Mouse (Mus musculus) gastrocnemius, postnatal 4 days (tissue): Measurements from ENCODE around the gene 1110032A03Rik. TPM values are rescaled to one million over a fixed set of nuclear protein-coding genes. Genes with fewer than 3 reads are reported as not detected.

ENCODE experiments used
- DNase-seq, 2 experiments: peaks; one replicate each; pipeline ENCODE4 v3.0.0; 2021 to 2022; ENCODE audit warnings: low spot score in 2 of 2, mixed read lengths in 2 of 2
- total RNA-seq, 2 experiments: library from RNA; stranded (reverse); gene quantifications; 2 replicates each; pipeline ENCODE4 v1.2.3; 2021

The 1110032A03Rik gene
- total RNA-seq, 2 experiments from 2014 or later = 15.9 to 16.9 TPM

DNA sequence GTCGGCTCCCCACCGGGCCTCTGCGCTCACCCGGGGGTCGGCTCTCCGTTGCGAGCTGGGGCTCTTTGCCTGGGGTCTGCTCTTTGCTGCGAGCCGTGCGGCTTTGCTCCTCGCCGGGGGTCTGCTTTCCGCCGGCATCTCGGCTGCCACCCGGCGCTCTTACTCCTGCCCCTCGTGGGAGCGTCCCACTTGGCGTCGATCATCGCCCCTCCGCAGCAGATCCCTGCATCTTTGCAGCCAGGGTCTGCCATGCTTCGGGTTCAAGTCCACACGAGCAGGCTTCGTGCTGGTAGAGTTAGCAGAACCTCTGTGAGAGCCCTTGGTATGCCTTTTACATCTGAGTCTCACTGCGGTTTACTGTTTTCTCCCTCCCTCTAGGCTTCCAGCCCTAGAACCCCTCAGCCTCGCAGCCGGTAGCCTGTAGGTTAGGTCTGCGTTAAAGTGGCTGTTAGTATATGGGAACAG, 374 bp upstream of the 1110032A03Rik start:
- no peak for DNase-seq

DNA sequence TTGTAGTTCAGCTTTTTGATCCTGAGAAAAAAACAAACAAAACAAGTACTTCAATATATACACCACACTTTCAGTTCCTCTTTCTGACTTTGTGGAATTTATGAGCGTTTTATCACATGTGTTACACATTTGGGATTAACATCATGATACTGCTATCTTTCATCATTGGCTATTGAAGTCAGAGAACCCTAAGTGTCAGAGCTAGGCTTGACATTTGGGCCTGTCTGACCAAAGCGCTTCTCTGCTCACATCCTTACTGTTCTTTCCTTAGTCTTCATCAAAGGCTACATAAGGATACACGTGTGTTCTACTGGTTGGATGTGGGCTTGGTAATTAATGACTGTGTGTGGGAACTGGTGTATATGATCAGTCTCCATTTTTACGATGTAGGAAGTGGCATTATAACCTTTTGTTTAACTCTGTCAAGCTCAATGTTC, 1.3 kb downstream of the 1110032A03Rik start:
- DNase-seq = no peak

DNA sequence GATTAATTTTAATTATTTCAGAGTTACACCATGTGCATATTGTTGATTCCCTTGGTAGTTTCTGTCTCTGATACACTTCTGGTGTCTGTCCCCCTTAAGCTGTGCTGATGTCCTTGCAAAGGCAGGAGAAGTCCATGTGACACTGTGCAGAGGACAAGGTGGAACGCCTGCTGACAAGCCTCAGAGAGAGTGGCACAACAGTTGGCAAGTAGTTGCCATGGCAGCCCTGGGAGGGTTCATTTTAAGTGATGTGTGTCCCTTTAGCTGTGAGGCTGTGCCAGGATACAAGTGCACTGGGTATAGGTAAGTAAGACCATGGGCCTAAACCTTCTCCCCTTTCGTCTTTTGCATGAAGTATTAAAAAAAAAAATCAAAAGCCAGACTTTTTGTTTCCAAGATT, 5.3 kb downstream of the 1110032A03Rik start:
- DNase-seq = no peak

- peak; percentile 88 to 96 for DNase-seq
Observed at GRCm38 (mm10) chr9:50768107-50769002, 7.0 kb downstream of the 1110032A03Rik start, which contains the start of gene Fdxacb1. TSS of gene Fdxacb1 (plus strand) at chr9:50768236.

GRCm38 (mm10) chr9:50767531-50768106, 7.7 kb downstream of the 1110032A03Rik start:
- no peak for DNase-seq

DNA sequence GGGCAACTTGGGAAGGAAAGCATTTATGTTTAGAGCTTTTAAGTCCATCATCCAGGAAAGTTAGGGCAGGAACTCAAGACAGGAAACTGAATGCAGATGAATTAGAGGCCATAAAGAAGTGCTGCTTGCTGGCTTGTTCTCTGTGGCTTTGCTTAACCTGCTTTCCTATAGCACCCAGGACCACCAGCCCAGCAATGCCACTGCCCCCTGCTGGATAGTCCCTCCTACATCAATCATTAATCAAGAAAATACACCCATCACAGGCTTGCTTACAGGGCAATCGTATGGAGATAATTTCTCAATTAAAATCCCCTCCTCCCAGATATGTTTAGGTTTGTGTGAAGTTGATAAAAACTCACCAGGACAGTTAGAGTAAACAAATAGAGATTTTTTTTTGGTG, 12.0 kb downstream of the 1110032A03Rik start:
- no peak for DNase-seq

DNA sequence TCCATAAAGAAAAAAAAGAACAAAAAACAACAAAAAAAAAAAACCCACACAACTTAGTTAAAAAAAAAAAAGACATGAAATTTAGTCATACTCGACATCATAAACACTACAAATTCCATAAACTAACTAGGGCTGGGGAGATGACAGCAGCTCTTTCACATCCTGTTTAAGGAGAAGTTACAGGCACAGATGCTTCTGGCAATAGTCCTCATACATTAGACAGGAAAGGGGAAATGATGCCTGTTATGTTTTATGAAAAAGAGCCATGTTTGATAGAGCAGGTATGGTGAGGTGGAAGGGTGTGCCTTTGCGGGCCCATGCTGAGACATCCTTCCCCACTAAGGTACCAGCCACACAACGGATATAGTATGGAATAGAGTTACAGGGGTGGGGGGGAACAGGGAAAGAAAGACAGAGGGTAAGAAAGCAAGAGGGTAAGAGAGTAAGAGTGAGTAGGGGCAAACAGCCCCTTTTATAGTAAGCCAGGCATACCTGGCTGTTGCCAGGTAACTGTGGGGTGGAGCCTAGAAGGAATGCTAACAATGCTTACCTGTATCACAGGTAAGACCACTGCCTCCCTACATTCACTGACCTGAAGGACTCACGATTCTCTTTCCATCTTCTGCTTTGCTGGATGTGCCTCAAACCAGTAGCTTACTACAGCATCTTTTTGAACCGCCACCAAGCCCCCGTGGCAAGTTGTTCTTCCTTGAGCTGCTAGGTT, 13.6 kb downstream of the 1110032A03Rik start:
- DNase-seq = no peak

DNA sequence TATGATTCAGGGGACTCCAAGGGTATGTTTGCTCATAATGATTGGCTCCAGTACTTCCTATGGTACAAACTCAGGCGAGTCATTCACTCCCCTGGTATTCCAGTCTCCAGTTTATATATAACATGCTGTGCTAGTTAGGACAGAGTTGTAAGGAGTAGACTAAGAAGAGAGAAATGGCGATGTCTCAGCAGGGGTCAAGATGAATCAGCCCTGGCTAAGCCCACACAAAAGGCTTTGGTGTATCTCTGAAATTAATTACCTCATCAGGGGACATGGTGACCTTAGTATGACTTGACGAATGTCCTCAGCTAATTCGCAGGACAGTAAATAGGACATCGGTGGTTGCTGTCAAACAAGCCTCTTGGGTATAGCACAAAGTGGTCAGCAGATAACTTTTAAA, 18.6 kb downstream of the 1110032A03Rik start:
- DNase-seq = no peak

GRCm38 (mm10) chr9:50753947-50754346, 21.4 kb downstream of the 1110032A03Rik start:
- DNase-seq = no peak

GRCm38 (mm10) chr9:50752784-50753615, 22.3 kb downstream of the 1110032A03Rik start:
- peak; percentile 72 to 89 for DNase-seq

DNA sequence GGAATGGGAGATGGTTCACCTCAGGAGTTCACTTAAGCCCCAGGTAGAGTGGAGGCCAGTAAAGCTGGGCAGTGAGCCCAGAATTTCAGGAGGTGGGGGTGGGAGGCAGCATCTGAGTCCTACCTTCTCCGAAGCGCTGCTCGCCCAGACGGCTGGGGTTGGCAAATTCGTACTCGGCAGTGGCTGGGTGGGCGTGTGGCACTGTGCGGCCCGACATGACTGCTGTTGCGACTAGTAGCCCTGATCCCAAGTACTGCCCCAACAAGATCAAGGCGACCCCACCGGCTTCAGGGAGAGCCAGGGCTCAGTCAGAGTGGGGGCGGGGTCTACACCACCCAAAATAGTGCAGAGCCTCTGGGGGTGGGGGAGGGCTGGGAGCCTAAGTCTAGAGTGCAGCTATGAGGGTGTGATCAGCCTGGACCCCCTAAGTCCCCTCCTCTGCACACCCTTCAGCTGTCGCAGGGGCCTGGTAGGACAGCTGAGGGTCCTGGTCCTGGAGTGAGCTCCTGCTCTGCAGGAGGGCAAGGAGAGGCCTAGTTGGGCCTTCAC, 23.2 kb downstream of the 1110032A03Rik start, which contains the start of gene Hspb2:
Gene Hspb2, minus strand, starts transcription at position 301 of the 549 bp plus-strand sequence.
- DNase-seq = peak in 1 of 2 experiments; percentile 51

GRCm38 (mm10) chr9:50751323-50751722, 24.0 kb downstream of the 1110032A03Rik start, which contains the start of gene Cryab:
TSS of gene Cryab (plus strand) at chr9:50751325.
- DNase-seq = peak in 1 of 2 experiments; percentile 16

- DNase-seq = no peak
Observed at GRCm38 (mm10) chr9:50750706-50751105, 24.6 kb downstream of the 1110032A03Rik start.

DNA sequence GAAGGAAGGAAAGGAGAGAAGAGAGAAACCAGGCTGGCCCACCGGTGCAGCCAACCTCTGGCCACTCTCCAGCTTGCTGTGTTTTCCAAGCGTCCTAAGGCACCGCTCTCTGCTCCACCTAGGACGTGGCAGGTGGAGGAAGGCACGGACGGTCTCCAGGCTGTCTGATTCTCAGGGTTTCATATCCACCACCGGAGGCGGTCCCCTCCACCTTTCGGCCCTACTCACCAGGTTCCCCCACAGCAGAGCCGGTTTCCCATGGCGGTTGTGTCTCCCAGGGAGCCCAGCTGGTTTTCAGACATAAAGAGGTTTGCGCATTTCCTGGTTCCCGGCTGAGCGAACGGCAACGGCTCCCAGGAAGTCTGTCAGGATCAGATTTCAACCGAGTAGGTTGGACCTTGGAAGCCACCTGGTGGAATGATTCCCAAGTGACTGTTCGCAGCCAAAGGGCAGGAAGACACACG, 29.1 kb downstream of the 1110032A03Rik start, which contains the start of gene 2310030G06Rik:
Gene 2310030G06Rik, minus strand, starts transcription at position 323 of the 464 bp plus-strand sequence.
- no peak for DNase-seq

GRCm38 (mm10) chr9:50745806-50746205, 29.5 kb downstream of the 1110032A03Rik start:
- no peak for DNase-seq

DNA sequence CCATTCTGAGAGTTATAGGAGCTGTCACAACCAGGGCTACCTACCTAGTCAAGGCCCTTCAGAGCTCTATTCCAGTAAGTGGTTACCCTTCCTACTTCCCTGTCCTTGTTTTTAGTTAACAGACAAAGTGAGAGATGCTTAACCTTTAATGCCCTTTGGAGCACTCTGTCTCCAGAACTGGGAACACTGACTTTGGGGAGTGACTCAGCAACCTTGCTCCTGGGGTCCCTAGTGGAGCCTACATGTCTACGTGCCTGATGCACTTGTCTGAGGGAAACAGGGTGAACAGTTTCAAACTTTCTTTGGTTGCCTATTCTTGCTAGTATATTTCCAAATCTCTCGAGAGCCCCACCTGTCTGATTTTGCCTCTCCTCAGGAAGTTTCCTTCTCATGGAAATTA, 32.6 kb downstream of the 1110032A03Rik start:
- no peak for DNase-seq

- no peak for DNase-seq
Observed at GRCm38 (mm10) chr9:50742261-50742660, 33.1 kb downstream of the 1110032A03Rik start.

- DNase-seq = no peak
Observed at GRCm38 (mm10) chr9:50740867-50741784, 34.2 kb downstream of the 1110032A03Rik start.
